Mouse (Mus musculus): ENCODE data around the gene Mylk4. TPM values are rescaled to one million over a fixed set of nuclear protein-coding genes. Genes with fewer than 3 reads are reported as not detected.

Gene Mylk4
- polyA plus RNA-seq, 1 experiment, result not detected

DNA sequence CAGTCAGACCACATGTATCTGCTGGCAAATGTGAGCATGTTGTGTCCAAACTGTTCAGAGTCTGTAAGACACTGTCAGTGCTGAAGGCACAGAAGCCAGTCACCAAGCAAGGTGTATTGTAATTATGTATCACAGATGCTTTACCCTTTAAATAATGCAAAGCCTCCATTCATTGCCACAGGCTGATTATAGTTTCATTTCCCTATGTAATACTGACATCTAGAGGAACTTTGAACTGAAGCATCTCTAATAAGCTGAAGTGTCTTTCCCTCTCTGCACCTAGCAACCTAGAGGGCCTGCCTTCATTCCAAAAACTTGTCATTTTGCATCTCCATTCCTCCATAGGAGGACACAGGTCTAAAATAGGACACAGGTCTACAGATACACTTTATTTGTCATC is 52.5 kb downstream of the Mylk4 start:
- Histone ChIP-seq H3K27ac (ENCODE audit: insufficient read depth, low read depth, low read length) (no peak overlapping the region), H3K4me1 (ENCODE audit: control insufficient read depth, insufficient read depth, low read length) (no peaks in the 10 kb centered on the region), H3K4me3 (ENCODE audit: insufficient read depth, low read length) (no peak overlapping the region)
- no peak for TF ChIP-seq POLR2A (IDR thresholded peaks at IDR 0.05; ENCODE audit: borderline replicate concordance, low read depth, low read length)
- TF ChIP-seq CTCF (IDR thresholded peaks at IDR 0.05; ENCODE audit: low read depth, low read length), result no peak

DNA sequence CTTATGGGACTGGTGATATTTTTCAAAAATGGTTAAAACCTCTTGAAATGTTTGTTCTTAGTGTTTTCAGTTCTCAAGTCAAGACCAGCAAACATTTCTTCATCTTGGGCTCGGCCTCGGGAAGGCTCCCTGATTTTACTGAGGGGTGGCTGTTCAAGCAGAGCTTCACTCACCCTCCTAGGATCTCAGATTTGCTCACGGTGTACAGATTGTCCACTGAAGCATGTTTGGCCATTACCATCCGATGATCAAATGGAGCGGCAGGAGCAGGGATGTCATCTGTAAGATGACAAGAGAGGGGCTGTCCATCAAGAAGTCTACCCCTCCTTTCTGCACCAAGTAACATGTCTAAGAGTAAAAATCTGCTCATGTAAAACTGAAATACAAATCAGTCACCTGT is 59.1 kb downstream of the Mylk4 start:
- TF ChIP-seq CTCF (IDR thresholded peaks at IDR 0.05; ENCODE audit: low read depth, low read length) (no peak), POLR2A (IDR thresholded peaks at IDR 0.05; ENCODE audit: borderline replicate concordance, low read depth, low read length) (no peak)
- no peak overlapping the region for H3K27ac ChIP-seq (ENCODE audit: insufficient read depth, low read depth, low read length)
- no peaks in the 10 kb centered on the region for H3K4me1 ChIP-seq (ENCODE audit: control insufficient read depth, insufficient read depth, low read length)
- H3K4me3 ChIP-seq (ENCODE audit: insufficient read depth, low read length), result no peak overlapping the region

- TF ChIP-seq POLR2A (IDR thresholded peaks at IDR 0.05; ENCODE audit: borderline replicate concordance, low read depth, low read length), result no peak
- TF ChIP-seq CTCF (IDR thresholded peaks at IDR 0.05; ENCODE audit: low read depth, low read length), result no peak
- no peaks in the 10 kb centered on the region for H3K4me1 ChIP-seq (ENCODE audit: control insufficient read depth, insufficient read depth, low read length)
- no peak overlapping the region for H3K27ac ChIP-seq (ENCODE audit: insufficient read depth, low read depth, low read length)
- no peak overlapping the region for H3K4me3 ChIP-seq (ENCODE audit: insufficient read depth, low read length)
These were observed 62.0 kb downstream of the Mylk4 start for GRCm38 (mm10) chr13:32721717-32722116.

- Histone ChIP-seq H3K4me3 (ENCODE audit: insufficient read depth, low read length) (no peak overlapping the region), H3K27ac (ENCODE audit: insufficient read depth, low read depth, low read length) (no peak overlapping the region), H3K4me1 (ENCODE audit: control insufficient read depth, insufficient read depth, low read length) (no peaks in the 10 kb centered on the region)
- no peak for TF ChIP-seq CTCF (IDR thresholded peaks at IDR 0.05; ENCODE audit: low read depth, low read length)
- no peak for TF ChIP-seq POLR2A (IDR thresholded peaks at IDR 0.05; ENCODE audit: borderline replicate concordance, low read depth, low read length)
These were observed 64.5 kb downstream of the Mylk4 start for GRCm38 (mm10) chr13:32719284-32719683.

DNA sequence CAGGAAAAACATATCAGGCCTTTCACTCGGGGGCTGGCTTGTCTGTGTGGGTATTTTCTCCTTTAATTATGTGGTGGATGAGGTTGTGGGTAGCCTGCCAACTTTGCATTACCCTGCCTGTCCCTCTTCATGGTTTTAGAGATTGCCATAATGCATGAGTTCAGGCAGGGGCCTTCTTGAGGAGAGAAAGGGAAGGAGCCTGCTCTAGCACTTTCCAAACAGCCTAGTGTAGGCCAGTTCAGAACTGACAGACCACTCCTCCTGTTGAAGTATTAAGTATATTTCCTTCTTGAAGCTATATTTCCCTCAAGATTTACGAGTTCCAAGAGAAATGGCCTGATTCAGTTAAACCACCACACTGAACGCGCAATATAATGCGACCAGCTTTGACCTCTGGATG is 66.0 kb downstream of the Mylk4 start:
- no peak for TF ChIP-seq CTCF (IDR thresholded peaks at IDR 0.05; ENCODE audit: low read depth, low read length)
- TF ChIP-seq POLR2A (IDR thresholded peaks at IDR 0.05; ENCODE audit: borderline replicate concordance, low read depth, low read length), result no peak
- no peak overlapping the region for H3K27ac ChIP-seq (ENCODE audit: insufficient read depth, low read depth, low read length)
- H3K4me1 ChIP-seq (ENCODE audit: control insufficient read depth, insufficient read depth, low read length), result no peaks in the 10 kb centered on the region
- H3K4me3 ChIP-seq (ENCODE audit: insufficient read depth, low read length), result no peak overlapping the region

- no peak overlapping the region for H3K27ac ChIP-seq (ENCODE audit: insufficient read depth, low read depth, low read length)
- H3K4me1 ChIP-seq (ENCODE audit: control insufficient read depth, insufficient read depth, low read length), result no peaks in the 10 kb centered on the region
- no peak for TF ChIP-seq CTCF (IDR thresholded peaks at IDR 0.05; ENCODE audit: low read depth, low read length)
- no peak for TF ChIP-seq POLR2A (IDR thresholded peaks at IDR 0.05; ENCODE audit: borderline replicate concordance, low read depth, low read length)
- no peak overlapping the region for H3K4me3 ChIP-seq (ENCODE audit: insufficient read depth, low read length)
These were observed 71.2 kb downstream of the Mylk4 start for GRCm38 (mm10) chr13:32712568-32712967.

GRCm38 (mm10) chr13:32707894-32708293 is 75.9 kb downstream of the Mylk4 start:
- Histone ChIP-seq H3K27ac (ENCODE audit: insufficient read depth, low read depth, low read length) (no peak overlapping the region), H3K4me3 (ENCODE audit: insufficient read depth, low read length) (no peak overlapping the region), H3K4me1 (ENCODE audit: control insufficient read depth, insufficient read depth, low read length) (no peaks in the 10 kb centered on the region)
- TF ChIP-seq CTCF (IDR thresholded peaks at IDR 0.05; ENCODE audit: low read depth, low read length), result no peak

GRCm38 (mm10) chr13:32706651-32707288 is 77.0 kb downstream of the Mylk4 start:
- no peak for TF ChIP-seq CTCF (IDR thresholded peaks at IDR 0.05; ENCODE audit: low read depth, low read length)
- TF ChIP-seq POLR2A (IDR thresholded peaks at IDR 0.05; ENCODE audit: borderline replicate concordance, low read depth, low read length), result no peak
- Histone ChIP-seq H3K27ac (ENCODE audit: insufficient read depth, low read depth, low read length) (no peak overlapping the region), H3K4me3 (ENCODE audit: insufficient read depth, low read length) (no peak overlapping the region), H3K4me1 (ENCODE audit: control insufficient read depth, insufficient read depth, low read length) (no peaks in the 10 kb centered on the region)

DNA sequence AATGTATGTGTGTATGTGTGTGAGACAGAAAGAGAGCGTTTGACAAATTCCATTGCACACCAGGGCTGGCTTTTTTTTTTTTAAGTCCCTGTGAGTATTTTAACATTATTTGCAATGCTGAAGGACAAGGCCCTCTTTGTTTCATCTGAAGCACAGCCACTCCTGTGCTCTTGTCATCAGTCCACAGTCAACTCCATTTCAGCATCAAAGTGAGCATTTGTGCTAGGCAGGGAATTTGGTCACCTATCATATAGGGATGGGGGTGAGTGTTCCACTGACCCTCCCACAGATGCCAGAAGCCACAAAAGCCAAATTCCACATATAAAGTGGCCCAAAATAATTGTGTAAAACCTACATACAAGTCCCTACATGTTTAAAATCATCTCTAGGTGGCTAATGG is 78.4 kb downstream of the Mylk4 start:
- H3K4me3 ChIP-seq (ENCODE audit: insufficient read depth, low read length), result no peak overlapping the region
- no peak overlapping the region for H3K27ac ChIP-seq (ENCODE audit: insufficient read depth, low read depth, low read length)
- no peaks in the 10 kb centered on the region for H3K4me1 ChIP-seq (ENCODE audit: control insufficient read depth, insufficient read depth, low read length)
- no peak for TF ChIP-seq CTCF (IDR thresholded peaks at IDR 0.05; ENCODE audit: low read depth, low read length)
- no peak for TF ChIP-seq POLR2A (IDR thresholded peaks at IDR 0.05; ENCODE audit: borderline replicate concordance, low read depth, low read length)

DNA sequence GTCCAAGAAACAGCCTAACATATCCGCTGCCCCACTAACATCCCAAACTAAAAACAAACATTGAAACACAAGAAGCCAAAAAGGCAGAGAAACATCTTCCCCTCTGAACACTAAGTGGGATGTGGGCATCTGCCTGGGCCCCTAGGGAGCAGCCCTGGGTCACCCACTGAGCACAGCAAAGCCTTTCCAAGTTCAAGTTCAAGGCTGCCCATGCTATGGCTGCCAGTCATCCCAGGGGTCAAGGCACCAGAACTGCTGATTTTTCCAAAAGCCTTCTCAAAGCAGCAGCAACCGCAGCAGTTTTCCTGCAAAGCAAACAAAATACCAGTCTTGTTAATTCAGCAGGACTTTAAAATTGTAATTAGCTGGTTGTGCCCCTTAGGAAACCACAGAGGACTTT is 78.8 kb downstream of the Mylk4 start:
- H3K4me1 ChIP-seq (ENCODE audit: control insufficient read depth, insufficient read depth, low read length), result no peaks in the 10 kb centered on the region
- TF ChIP-seq POLR2A (IDR thresholded peaks at IDR 0.05; ENCODE audit: borderline replicate concordance, low read depth, low read length) (no peak), CTCF (IDR thresholded peaks at IDR 0.05; ENCODE audit: low read depth, low read length) (no peak)
- H3K4me3 ChIP-seq (ENCODE audit: insufficient read depth, low read length), result no peak overlapping the region
- H3K27ac ChIP-seq (ENCODE audit: insufficient read depth, low read depth, low read length), result no peak overlapping the region

- TF ChIP-seq CTCF (IDR thresholded peaks at IDR 0.05; ENCODE audit: low read depth, low read length), result no peak
- TF ChIP-seq POLR2A (IDR thresholded peaks at IDR 0.05; ENCODE audit: borderline replicate concordance, low read depth, low read length), result no peak
- Histone ChIP-seq H3K4me3 (ENCODE audit: insufficient read depth, low read length) (no peak overlapping the region), H3K27ac (ENCODE audit: insufficient read depth, low read depth, low read length) (no peak overlapping the region)
These were observed 82.2 kb downstream of the Mylk4 start for GRCm38 (mm10) chr13:32701564-32701963.

More at GRCm38 (mm10) chr13:32701564-32701963, 82.2 kb downstream of the Mylk4 start:
- no peaks in the 10 kb centered on the region for H3K4me1 ChIP-seq (ENCODE audit: control insufficient read depth, insufficient read depth, low read length)
